Mouse (Mus musculus): ENCODE data around the gene Dnah1.

The Dnah1 gene

DNA sequence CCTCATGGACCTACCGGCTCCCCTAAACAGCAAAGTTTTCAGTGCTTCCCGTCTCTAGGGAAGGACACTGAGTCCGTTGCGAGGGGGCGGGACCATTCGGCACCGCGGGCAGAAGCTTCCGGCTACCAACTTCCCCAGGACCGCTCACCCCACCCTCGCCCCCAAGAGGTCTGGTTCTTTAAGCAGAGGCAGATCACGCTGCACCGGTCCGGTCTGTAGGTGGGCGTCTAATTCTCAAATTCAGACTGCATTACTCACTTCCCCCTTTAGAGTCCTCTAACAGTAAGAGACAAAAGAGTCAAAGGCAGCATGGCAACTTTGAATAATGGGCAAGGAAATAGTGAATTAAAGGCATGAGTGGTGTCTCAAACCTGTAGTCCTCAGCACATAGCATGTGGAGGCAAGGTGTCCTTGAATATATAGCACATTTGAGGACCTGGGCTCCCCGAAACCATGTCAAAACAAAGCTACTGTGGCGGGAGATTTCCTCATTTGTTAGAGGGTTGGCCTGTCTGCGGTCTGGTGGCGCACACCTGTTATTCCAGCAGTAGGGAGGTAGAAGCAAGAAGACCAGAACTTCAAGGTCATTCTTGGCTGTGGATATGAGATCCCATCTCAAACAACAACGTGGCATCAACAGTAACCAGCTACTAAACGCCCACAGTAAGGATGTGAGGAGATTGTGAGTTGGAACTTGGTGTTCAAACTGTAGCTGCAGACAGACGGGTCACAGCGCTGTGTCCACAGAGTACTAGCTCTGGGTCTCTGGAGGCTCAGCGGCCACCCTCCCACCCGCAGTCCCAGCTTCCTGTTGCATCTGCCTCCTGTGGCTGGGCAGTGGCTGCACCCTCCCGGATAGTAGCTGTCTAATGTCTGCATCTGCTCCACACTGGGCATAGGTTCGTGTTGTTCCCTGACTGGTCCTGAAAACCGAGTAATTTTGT, at the start of gene Dnah1:
TSS of gene Dnah1 (minus strand) at position 48 of the 944 bp plus-strand sequence.
- no peak for DNase-seq (ENCODE audit: low read depth)

DNA sequence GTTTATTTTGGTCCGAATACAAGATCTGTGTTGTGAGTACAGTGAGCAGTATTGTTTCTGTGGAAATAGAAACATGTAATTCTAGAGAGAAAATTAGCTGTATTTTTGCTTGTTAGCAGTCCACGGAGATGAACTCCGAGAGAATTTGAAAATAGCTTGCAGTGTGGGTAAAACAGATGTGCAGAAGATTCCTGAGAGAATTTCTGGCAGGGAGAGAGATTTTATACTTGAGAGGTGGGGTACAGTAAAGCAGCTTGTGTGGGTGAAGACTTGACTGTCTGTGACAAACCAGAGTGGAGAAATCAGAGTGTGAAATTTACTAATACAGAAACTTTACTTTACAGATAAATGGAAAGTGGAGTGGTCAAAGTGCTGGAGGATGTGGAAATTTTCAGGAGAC, 45.7 kb upstream of the Dnah1 start:
- DNase-seq (ENCODE audit: low read depth): no peak

DNA sequence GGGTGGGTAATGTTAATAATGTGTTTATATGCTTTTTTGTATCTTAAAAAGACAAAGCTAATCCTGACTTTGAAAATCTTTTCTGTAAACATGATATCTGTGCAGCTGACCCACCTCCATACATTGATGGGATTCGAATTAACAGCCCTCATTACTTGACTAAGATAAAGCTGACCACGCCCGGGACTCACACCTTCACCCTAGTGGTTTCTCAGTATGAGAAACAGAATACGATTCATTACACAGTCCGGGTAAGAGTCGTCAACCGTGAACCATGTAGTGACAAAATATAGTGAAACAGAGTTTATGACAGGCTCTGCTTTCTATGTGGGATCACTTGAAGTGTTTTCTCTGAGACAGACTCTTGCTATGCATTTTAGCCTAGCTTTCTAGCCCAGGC, 44.3 kb upstream of the Dnah1 start:
- no peak for DNase-seq (ENCODE audit: low read depth)

DNA sequence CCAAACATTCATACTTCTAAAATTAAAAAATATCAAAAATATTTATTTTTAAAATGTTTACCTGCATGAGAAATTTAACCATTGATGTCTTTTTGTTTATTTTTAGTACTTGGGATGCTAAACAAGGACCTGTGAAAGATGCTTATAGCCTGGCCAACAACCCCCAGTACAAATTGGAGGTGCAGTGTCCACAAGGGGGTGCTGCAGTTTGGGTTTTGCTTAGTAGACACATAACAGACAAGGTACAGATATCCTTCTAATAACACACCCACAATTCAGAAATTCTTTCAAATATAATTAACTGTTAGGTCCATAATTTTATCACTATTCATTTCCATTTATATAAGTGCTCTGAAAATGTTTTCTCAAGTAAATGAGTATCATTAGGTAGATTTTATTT, 41.7 kb upstream of the Dnah1 start:
- peak; percentile 85 for DNase-seq (ENCODE audit: low read depth)

DNA sequence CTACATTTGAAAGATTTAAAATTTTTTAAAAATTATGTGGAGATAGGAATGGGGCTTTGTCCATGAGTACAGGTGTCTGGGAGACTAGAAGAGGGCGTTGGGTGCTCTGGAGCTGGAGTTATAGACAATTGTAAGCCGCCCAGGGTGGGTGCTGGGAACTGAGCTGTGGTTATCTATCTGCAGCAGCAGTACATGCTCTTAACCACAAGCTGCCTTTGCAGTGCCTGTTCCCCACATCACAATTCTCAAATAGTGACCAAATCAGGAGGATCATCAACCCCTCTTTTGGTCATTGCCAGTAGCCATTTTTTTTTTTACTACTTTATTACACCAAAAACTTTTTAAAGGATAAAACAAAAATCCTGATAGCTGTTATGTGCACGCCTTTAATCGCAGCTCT, 40.9 kb upstream of the Dnah1 start:
- no peak for DNase-seq (ENCODE audit: low read depth)

DNA sequence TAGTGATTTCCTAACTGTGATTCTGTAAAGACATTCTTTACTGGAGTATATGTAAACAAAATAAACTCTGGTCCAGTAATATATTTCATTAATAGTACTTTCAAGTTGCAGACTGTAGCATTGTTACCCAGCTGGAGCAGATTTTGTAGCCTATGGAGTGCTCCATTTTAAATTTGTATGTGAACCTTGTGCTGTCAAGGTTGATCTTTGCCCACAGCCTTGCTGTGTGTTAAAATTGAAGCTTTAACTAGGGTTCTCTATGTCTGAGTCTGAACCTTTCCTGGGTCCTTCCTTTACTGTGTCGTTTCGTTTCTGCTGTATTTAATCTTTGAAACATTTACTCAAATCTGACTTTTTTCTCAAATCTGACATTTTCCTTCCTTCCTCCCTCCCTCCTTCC, 38.5 kb upstream of the Dnah1 start:
- DNase-seq (ENCODE audit: low read depth): no peak

DNA sequence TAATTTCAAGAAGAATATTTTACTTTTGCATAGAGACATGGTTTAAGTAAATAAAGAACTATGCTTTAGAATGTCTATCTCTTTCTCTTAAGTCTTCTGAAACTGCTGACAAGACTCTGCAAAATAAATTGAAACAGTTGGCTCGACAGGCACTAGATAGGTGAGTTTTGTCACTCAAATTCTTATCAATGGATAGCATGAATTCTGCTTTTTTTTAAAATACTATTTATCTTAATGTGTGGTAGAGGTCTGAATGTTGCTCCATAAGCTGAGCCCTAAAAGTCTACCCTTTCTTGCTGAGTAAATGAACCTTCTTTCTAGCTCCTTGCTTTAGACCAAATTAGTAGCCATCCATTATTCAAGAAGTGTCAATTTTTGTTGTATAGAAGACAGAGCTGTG, 21.7 kb upstream of the Dnah1 start:
- DNase-seq (ENCODE audit: low read depth): no peak

DNA sequence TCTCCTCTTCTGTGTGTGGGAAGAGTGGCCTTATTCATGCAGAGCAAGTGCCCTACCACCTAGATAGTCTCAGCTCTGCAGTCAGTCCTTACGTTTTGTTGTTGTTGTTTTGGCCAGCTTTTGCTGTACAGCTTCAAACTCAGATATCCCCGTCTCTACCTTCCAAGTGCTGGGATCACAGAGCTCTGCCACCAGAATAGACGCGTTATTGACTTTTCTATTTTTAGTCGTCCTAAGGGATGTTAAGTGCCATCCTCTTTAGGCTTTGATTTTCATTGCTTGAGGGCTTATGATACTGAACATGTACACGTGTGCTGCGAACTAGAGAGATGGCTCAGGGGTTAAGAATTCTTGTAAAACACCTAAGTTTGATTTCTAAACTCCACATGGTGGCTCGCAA, 19.5 kb upstream of the Dnah1 start:
- DNase-seq (ENCODE audit: low read depth): no peak

DNA sequence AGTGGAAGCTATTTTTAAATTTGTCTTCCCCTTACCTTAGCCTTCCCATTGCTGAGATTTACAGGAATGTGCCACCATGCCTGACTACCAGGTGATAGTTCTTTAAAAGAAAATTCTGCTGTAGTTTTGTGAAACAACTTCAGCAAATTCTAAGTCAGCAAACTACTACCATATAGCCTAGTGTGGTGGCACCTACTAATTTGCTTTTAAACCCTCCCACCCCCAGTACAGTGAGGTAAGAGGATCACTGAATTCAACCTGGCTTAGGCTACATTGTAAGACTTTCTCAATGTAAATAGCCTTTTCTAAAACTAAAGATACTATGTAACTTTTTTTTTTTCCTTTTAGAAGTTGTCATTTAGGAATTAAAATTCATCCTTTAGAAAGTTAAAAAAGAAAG, 14.3 kb upstream of the Dnah1 start:
- DNase-seq (ENCODE audit: low read depth): no peak

DNA sequence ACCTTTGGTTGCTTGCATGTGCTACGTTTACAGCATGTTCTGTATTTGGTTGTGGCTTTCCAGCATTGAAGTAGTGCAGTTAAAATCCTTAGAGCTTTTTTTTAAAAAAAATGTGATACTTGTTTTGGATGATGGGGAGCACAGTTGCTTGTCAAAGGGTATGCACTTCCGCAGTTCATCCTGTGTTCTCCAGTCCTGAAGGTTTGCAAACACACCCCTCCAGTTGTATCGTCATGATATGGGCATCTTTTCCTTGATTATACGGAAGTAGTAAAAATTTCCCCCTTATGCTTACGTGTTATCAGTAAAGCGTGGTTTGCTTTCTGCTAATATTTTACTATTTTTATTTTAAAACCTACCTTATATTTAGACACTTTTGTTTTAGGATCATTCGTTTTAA, 13.7 kb upstream of the Dnah1 start:
- no peak for DNase-seq (ENCODE audit: low read depth)

DNA sequence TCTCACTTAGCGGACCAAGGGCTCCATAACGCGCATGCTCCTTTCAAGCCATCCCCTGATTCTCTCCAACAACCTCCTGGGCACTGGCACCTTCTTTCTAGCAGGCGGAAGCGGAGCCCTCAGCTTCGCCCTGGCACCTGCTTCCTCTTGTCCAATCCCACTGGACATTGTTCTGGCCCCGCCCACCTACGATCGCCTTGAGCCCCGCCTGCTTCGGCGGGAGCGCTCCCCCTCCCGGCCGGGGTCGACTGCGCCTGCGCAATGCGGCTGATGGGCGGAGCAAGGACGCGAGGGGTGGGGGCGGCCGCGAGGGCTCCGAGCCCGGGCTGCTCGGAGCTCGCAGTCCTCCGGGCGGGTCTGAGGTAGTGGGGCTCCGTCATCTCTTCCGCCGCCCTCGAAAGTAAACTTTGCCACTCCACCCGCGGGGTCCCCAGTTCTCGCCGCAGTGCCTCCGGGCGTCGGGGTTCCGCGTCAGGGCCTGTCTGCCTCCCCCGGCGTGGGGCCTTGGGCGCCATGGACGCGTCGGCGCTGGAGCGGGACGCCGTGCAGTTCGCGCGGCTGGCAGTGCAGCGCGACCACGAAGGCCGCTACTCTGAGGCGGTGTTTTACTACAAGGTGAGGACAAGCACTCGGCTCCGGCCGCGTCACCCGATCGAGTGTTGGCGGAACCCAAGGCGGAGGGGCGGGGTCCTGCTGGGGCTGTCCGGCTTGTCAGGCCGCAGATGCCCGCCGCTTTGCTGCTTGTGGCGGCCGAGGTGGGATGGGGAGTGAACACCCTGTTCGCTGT, 12.9 kb upstream of the Dnah1 start, which contains the start of gene Capn7:
TSS of gene Capn7 (plus strand) at position 270 of the 787 bp plus-strand sequence.
- DNase-seq (ENCODE audit: low read depth): peak; percentile 98

DNA sequence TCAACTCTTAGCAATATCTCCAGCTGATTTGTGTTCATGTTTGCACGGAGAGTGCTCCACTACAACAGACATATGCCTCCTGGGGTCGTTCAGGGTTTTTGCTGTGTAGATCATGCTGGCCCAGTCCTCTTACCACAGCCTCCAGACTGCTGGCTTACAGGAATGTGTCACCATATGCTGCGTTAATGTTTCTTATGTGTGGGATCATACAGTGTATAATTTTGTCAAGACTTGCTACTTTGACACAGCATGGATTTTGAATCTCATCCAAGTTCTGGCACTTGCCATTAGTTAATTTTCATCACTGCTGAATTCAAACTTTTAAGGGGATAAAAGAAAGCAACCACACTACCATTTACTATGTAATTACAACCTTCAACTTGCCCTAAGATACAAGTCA, 12.1 kb upstream of the Dnah1 start:
- no peak for DNase-seq (ENCODE audit: low read depth)

DNA sequence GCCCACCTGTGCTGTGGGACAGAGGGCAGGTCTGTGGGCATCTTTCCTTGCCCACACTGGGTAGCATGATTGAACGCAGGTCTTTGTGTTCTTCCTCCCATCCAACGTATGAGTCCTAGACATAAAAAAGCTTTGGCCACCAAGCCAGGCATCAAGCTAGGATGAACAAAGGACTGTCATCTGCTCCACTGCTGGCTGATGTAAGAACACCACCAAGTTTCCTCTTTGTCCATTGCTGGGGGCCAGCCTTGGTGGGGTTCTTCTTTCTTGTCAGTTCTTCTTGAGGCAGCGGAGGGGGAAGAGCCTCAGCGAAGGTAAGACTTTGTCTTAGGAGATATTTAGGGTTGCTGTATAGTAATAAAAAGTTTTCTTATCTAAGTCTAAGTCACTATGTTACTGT, 7.3 kb upstream of the Dnah1 start:
- DNase-seq (ENCODE audit: low read depth): no peak

DNA sequence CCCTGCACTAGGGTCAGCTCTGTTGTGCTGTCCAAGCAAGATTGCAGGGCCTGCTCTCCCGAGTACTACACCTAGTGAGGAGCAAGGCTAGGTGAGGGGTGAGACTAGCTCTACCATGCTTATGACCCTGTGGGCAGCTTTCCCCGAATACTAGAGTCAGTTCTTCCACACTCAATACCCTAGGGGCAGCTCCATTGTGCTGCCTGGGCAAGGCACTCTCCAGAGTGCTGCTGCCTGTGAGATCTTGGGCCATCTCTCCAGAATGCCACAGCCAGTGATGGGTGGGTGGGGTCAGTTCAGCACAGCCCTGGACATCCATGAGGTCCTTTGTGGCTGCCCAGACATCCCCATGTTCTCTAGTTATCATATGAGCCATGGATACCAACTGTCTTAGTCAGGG, 6.0 kb upstream of the Dnah1 start:
- no peak for DNase-seq (ENCODE audit: low read depth)

DNA sequence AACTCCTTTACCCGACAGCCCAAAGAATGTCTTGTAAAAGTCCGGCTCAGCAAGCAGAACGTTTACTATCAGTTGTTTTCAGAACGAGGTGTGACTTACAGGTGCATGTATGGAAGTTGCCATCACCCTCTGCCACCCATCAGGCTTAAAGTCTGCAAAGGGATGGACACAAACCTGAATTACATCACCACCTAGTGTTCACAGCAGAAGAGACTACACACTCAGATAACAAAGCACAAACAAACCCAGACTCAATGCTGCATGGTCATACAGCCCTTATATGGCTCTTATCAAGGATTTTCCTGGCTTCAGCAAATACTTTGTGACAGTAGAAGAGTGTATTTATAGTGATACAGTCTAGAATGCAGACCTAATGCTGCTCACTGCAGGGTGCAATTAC, 4.0 kb upstream of the Dnah1 start:
- peak; percentile 10 for DNase-seq (ENCODE audit: low read depth)

DNA sequence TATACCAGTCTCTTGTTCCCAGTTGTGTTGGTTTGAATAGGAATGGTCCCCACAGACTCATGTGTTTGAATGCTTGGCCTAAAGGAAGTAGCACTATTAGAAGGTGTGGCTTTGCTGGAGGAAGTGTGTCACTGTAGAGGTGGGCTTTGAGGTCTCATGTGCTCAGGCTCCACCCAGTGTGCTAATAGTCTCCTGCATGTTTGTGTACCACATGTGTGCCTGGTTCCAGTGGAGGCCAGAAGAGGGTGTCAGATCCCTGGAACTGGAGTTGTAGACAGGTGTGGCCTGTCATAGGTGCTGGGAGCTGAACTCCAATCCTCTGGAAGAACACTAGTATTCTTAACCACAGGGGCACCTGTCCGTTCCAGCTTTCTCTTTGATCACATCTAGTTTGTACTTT, 3.5 kb upstream of the Dnah1 start:
- DNase-seq (ENCODE audit: low read depth): no peak

DNA sequence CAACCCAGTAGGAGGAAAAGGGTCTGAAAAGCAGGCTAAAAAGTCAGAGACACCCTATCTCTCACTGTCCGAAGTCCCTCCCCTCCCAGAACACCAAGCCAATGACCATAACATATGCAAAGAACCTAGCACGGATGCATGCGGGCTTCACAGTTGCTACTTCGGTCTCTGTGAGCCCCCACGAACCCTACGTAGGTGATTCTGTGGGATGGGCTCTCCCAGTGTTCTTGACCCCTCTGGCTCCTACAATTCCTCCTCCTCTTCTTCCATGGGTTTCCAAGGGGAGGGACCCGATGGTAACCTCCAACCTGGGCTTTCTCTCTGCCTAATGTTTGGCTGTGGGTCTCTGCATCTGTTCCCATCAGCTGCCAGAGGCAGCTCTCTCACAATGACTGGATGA, 3.1 kb upstream of the Dnah1 start:
- DNase-seq (ENCODE audit: low read depth): no peak

DNA sequence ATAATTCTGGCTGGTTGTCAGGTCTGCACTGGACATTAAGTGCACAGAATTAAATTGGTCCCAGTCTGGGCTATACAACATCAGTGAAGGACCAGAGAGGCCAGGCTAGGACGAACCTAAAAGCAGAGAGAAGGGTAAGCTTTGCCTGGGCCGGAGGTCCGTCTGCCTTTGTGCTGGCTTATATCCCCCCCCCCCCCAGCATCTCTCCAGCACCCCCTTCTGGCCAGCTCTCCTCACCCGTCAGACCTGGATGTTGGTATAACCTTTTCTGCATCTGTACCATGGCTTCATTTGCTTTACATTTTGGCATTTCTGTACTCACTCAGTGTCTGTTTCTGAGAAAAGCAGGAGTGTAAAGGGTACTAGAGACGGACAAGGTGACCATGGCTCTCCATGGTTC, 1.9 kb upstream of the Dnah1 start:
- no peak for DNase-seq (ENCODE audit: low read depth)

DNA sequence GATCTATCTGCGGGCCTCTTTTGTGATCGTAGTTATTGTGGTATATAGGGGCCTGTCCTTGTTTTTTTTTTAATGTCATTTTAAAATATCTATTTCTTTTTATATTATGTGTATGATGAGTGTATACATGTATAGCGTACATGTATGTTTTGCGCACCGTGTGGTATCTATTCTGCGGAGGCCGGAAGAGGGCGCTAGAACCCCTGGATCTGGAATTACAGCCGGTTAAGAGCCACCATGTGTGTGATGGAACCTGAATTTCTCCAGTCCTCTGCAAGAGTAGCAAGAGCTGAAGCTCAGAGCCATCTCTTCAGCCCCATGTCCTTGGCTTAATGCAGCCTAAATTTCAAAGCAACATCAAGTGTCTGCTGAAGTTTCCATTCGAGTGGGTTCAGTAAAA, 1.2 kb upstream of the Dnah1 start:
- no peak for DNase-seq (ENCODE audit: low read depth)

DNA sequence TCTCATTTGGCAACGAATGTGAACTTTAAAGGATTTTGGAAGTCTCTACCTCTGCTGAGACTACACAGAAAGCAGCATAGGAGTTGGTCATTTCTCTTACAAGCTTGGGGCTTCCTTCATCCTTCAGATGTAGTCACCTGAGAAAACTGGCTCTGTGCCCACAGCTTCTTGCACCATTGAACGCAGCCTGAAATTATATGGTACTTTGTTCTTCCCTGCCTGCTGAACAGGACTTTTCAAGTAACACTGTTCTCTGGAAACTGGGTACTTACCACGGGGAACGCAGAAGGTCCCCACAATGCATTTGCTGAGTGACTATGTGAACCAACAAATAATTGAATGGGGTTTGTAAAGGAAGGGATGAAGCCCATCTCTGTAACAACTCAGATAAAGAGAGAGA, 507 bp downstream of the Dnah1 start:
- DNase-seq (ENCODE audit: low read depth): no peak

DNA sequence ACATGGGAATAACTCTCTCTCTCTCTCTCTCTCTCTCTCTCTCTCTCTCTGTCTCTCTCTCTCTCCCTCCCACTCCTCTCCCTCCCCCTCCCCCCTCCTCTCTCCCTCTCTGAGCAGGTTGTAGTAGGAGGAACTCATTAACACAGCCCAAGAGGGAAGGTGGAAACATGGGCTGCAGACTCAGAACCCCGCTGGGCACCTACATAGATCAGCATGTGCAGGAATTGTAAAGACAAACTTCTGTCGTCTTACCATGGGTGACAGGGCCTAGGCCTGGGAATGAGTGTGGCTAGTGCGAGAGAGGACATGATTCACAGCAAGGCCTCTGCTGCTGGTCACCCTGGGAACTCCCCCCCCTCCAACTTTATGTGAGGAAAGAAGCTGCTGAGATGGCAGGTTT, 1.5 kb downstream of the Dnah1 start:
- DNase-seq (ENCODE audit: low read depth): no peak

DNA sequence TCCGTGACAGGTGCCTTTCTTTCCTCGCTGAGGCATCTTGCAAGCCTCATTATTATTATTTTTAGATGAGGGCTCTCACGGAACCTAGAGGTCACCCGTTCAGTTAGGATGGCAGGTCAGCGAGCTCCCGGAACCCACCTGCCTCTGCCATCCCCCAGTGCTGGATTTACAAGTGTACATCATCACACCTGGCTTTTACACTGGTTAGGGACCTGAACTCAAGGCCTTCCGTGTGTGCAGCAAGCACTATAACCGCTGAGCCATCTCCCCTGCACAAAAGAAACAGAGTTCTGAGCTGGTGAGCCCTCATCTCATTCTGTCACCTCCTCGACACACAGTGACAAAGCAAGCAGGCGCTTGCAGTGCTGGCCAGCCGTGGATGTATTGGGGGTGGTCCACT, 2.5 kb downstream of the Dnah1 start:
- no peak for DNase-seq (ENCODE audit: low read depth)

DNA sequence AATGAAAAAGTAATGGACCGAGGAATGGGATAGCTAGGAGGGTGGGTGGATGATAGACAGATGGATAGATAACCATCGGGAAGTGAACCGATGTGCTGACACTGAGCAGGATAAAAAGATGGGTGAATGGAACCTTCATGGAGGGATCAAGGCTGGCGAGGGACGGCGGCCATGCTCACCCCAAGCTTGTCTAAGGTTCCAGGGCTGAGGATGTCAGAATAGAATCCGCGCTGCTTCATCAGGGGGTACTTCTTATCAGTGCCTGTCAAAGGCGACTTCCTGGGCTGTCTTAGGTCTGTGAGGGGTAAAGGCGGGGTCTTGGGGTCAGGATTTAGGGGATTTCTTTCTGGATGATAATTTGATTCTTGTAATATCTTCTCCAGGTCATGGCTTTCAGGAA, 4.2 kb downstream of the Dnah1 start:
- no peak for DNase-seq (ENCODE audit: low read depth)

All from NIH3T3 (cell line).